ENCODE assay signal across 8 mouse cellular contexts in genomic region chr4:100214324-100215215, GRCm38 (mm10).
DNase-seq lines count a peak whose midpoint lies in the region; ATAC-seq lines count a peak whose summit lies in the region.

No protein-coding gene starts in this region.

- peak; percentile 36 for DNase-seq in left cerebral cortex, postnatal 4 days
- no peak for DNase-seq in left cerebral cortex, adult 8-10 months (ENCODE audit: low spot score in 2 of 2)
- peak; percentile 78 for DNase-seq in adrenal gland, postnatal 10 days
- peak; percentile 65 to 70 for DNase-seq in kidney, postnatal 4 days
- no peak for DNase-seq in natural killer cell, adult 2 months (ENCODE audit: low spot score in 2 of 2)
- DNase-seq in layer of hippocampus, adult 11-12 months (ENCODE audit: low spot score), result no peak

- intact Hi-C loops in left cerebral cortex, postnatal 4 days (cut with DNase I), result no loop called here

- peak; percentile 56 for ATAC-seq in granulocyte monocyte progenitor cell, adult 5-6 weeks (replicated peaks; ENCODE audit: poor library complexity, severe bottlenecking)
- ATAC-seq in megakaryocyte, adult 5-6 weeks (ENCODE audit: poor library complexity, severe bottlenecking), result 0 out of 2 replicates have a peak, but pooled peaks have one; percentile 39

Comparison
In these comparisons a context has a peak if more than half of its experiments do, and no peak if none do; other contexts are left out.
1. DNase-seq: peak in left cerebral cortex, postnatal 4 days (single experiment), adrenal gland, postnatal 10 days (single experiment) and kidney, postnatal 4 days (2 of 2); none in left cerebral cortex, adult 8-10 months (0 of 2), natural killer cell, adult 2 months (0 of 2) and layer of hippocampus, adult 11-12 months (single experiment).